Mouse (Mus musculus) ES-E14 (cell line): ENCODE data around the gene Rab30.

Experiments
- CHD2 ChIP-seq: IDR thresholded peaks from 2 replicates; pipeline ENCODE4 v1.6.1; 2014; ENCODE audit warnings: mild to moderate bottlenecking, low read depth, low read length, inconsistent platforms
- HCFC1 ChIP-seq: IDR thresholded peaks from 2 replicates; pipeline ENCODE4 v1.6.1; 2012; ENCODE audit warnings: low read length, inconsistent platforms, borderline replicate concordance; ENCODE audit not compliant: insufficient read depth
- MAFK ChIP-seq: IDR thresholded peaks from 2 replicates; pipeline ENCODE4 v1.6.1; 2014; ENCODE audit warnings: mild to moderate bottlenecking, low read depth, low read length, inconsistent platforms; ENCODE audit not compliant: insufficient read depth
- ZC3H11A ChIP-seq: IDR thresholded peaks from 2 replicates; pipeline ENCODE4 v1.6.1; 2012; ENCODE audit warnings: low read depth, mild to moderate bottlenecking, inconsistent platforms, low read length, borderline replicate concordance
- ZNF384 ChIP-seq: IDR thresholded peaks from 2 replicates; pipeline ENCODE4 v1.6.1; 2012; ENCODE audit warnings: low read depth, low read length, inconsistent platforms

DNA sequence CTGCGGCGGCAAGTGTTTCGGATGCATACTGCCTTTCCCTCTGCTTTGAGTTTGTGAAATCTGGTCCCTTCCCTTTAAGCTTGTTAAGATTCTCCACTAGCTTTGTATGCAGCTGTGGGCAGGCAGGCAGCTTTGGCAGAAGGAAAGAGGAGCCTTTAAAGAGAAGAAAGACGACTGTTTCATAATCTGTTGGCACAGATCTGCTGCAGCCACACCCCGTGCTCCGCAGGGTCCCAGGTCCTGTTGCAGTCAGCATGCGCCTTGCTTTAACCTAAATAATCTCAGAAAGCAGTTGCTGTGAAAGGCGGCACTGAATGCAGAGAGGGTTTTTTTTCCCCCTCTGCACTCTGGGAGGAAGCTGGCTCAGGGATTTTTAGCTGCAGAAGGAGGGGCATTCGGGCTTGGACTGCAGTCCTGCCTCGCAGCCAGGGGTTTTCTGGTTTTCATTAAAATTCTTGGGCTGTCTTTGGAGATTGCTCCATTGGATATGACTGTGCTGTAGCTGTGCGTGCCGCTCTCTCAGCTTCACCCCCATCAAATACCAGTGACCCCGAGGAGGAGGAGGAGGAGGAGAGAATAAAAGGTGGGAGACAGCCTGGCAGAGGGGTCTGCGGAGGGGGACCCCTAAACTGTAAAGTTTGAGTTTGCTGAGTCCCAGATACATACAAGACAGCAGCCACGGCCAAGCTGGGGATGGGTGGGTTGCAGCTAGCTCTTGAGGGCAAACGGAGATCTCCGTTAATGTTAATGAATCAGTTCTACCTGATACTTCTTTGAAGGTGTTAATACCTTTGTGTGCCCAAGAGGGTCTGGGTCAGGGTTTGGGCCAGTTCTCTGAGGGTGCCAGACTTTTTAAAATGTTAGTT, 35.9 kb downstream of the Rab30 start:
- no peak for TF ChIP-seq ZNF384
- no peak for TF ChIP-seq ZC3H11A
- no peak for TF ChIP-seq CHD2
- TF ChIP-seq MAFK, result no peak
- no peak for TF ChIP-seq HCFC1
